8 mouse cellular contexts compared by ENCODE assay signal in genomic region chr5:121544910-121545792, GRCm38 (mm10). TPM values are rescaled to one million over a fixed set of nuclear protein-coding genes. Genes with fewer than 3 reads are reported as not detected.
DNase-seq lines count a peak whose midpoint lies in the region; ATAC-seq and TF ChIP-seq lines count a peak whose summit lies in the region.

Gene Adam1a (minus strand): TSS chr5:121545482.
Gene Gm42878 (minus strand): TSS chr5:121545482.

- TF ChIP-seq CTCF in MEL (IDR thresholded peaks at IDR 0.05 in 2 of 3, conservative IDR thresholded peaks at IDR 0.05 in 1 of 3; ENCODE audit: control insufficient read depth in 1 of 3, insufficient read depth in 1 of 3, low read depth in 2 of 3, low read length in 3 of 3, poor library complexity in 1 of 3, severe bottlenecking in 1 of 3), result no peak; a peak in 1 of 6 replicates
- no peak for TF ChIP-seq CTCF in liver, postnatal 0 days (IDR thresholded peaks at IDR 0.05; ENCODE audit: low read depth)
- no peak for TF ChIP-seq CTCF in olfactory bulb, adult 2 months (IDR thresholded peaks at IDR 0.05; ENCODE audit: insufficient read depth, low read depth, low read length)

- peaks cover 42% of the 10 kb centered on the region for H3K79me2 ChIP-seq in MEL (ENCODE audit: control insufficient read depth, insufficient read depth, low read length, poor library complexity)

- no peak for TF ChIP-seq POLR2A in MEL (IDR thresholded peaks at IDR 0.05; ENCODE audit: control insufficient read depth in 1 of 2, insufficient read depth in 1 of 2, low read depth in 1 of 2, low read length in 2 of 2, poor library complexity in 1 of 2)
- no peak for TF ChIP-seq POLR2A in olfactory bulb, adult 2 months (IDR thresholded peaks at IDR 0.05; ENCODE audit: insufficient read depth, low read depth, low read length)

- intact Hi-C loops in left cerebral cortex, postnatal 36 days (cut with DNase I), result loop anchor here (5.0 kb wide), 1 partner anchor 47 kb away; the partner anchor contains the start of gene Aldh2

- H3K27ac ChIP-seq in MEL (ENCODE audit: control insufficient read depth, low read depth, low read length), result peak within 1 kb of the TSS; percentile 71
- H3K27ac ChIP-seq in hindbrain, embryonic 14.5 days, result peak within 1 kb of the TSS; percentile 97
- H3K27ac ChIP-seq in liver, postnatal 0 days (ENCODE audit: low read depth), result peak within 1 kb of the TSS; percentile 93
- H3K27ac ChIP-seq in olfactory bulb, adult 2 months (ENCODE audit: insufficient read depth, low read depth, low read length), result peak within 1 kb of the TSS; percentile 78

- H3K27me3 ChIP-seq in MEL (ENCODE audit: control insufficient read depth in 1 of 2, insufficient read depth in 2 of 2, low read length in 2 of 2), result no peaks in the 10 kb centered on the region
- H3K27me3 ChIP-seq in hindbrain, embryonic 14.5 days (ENCODE audit: control insufficient read depth, insufficient read depth, low read length), result no peaks in the 10 kb centered on the region
- no peaks in the 10 kb centered on the region for H3K27me3 ChIP-seq in liver, postnatal 0 days (ENCODE audit: insufficient read depth, low read length)

- peak within 1 kb of the TSS; percentile 93 for H3K4me2 ChIP-seq in hindbrain, embryonic 14.5 days (replicated peaks)
- peak within 1 kb of the TSS; percentile 71 for H3K4me2 ChIP-seq in liver, postnatal 0 days (ENCODE audit: low read depth, low read length)

- no peaks in the 10 kb centered on the region for H3K9me3 ChIP-seq in MEL (replicated peaks; ENCODE audit: insufficient read depth, low read length)
- no peaks in the 10 kb centered on the region for H3K9me3 ChIP-seq in hindbrain, embryonic 14.5 days (ENCODE audit: control insufficient read depth, low read length)
- no peaks in the 10 kb centered on the region for H3K9me3 ChIP-seq in liver, postnatal 0 days (ENCODE audit: low read length)

- H3K36me3 ChIP-seq in MEL (ENCODE audit: control insufficient read depth in 1 of 2, insufficient read depth in 2 of 2, low read length in 2 of 2), result peaks cover 0 to 25% of the 10 kb centered on the region in 2 experiments; a peak in 2 of 4 replicates
- no peaks in the 10 kb centered on the region for H3K36me3 ChIP-seq in hindbrain, embryonic 14.5 days (replicated peaks; ENCODE audit: control insufficient read depth, insufficient read depth)
- H3K36me3 ChIP-seq in liver, postnatal 0 days (replicated peaks; ENCODE audit: insufficient read depth, low read length), result no peaks in the 10 kb centered on the region

- TF ChIP-seq EP300 in MEL (IDR thresholded peaks at IDR 0.05; ENCODE audit: low read depth in 1 of 2, low read length in 2 of 2), result no peak
- no peak for TF ChIP-seq EP300 in liver, postnatal 0 days (IDR thresholded peaks at IDR 0.05; ENCODE audit: low read depth)

- no peak for TF ChIP-seq RAD21 in MEL (IDR thresholded peaks at IDR 0.05; ENCODE audit: low read depth, low read length)

- H3K4me1 ChIP-seq in MEL (ENCODE audit: control insufficient read depth in 1 of 2, insufficient read depth in 2 of 2, low read length in 2 of 2), result peaks cover 4 to 12% of the 10 kb centered on the region in 2 experiments
- peaks cover 12% of the 10 kb centered on the region for H3K4me1 ChIP-seq in hindbrain, embryonic 14.5 days (replicated peaks; ENCODE audit: control insufficient read depth, insufficient read depth, low read length)
- peaks cover 18% of the 10 kb centered on the region for H3K4me1 ChIP-seq in liver, postnatal 0 days (ENCODE audit: insufficient read depth)
- peaks cover 16% of the 10 kb centered on the region for H3K4me1 ChIP-seq in olfactory bulb, adult 2 months (ENCODE audit: control insufficient read depth, insufficient read depth, low read length)

- peak within 1 kb of the TSS; percentile 89 to 99 for H3K4me3 ChIP-seq in MEL (ENCODE audit: control insufficient read depth in 1 of 2, insufficient read depth in 1 of 2, low read depth in 2 of 2, low read length in 2 of 2)
- peak within 1 kb of the TSS; percentile 99 for H3K4me3 ChIP-seq in hindbrain, embryonic 14.5 days (replicated peaks; ENCODE audit: low read length)
- peak within 1 kb of the TSS; percentile 75 for H3K4me3 ChIP-seq in liver, postnatal 0 days (ENCODE audit: low read depth, low read length)
- H3K4me3 ChIP-seq in olfactory bulb, adult 2 months (ENCODE audit: insufficient read depth, low read depth, low read length), result peak within 1 kb of the TSS; percentile 83

- ATAC-seq in erythroblast, adult 5-6 weeks (replicated peaks; ENCODE audit: low FRiP score, poor library complexity, severe bottlenecking), result peak; percentile 35
- ATAC-seq in hindbrain, embryonic 14.5 days (ENCODE audit: low FRiP score), result peak; percentile 35
- peak; percentile 74 for ATAC-seq in liver, postnatal 0 days

- DNase-seq in kidney, adult 9 months, result peak; percentile 28
- DNase-seq in kidney, postnatal 36 days, result no peak
- peak; percentile 49 for DNase-seq in MEL (ENCODE audit: low read depth, low spot score)
- no peak for DNase-seq in hindbrain, embryonic 14.5 days (ENCODE audit: low spot score)
- DNase-seq in liver, postnatal 0 days, result no peak
- DNase-seq in left cerebral cortex, postnatal 36 days (ENCODE audit: low spot score in 2 of 2), result no peak

- WGBS in hindbrain, embryonic 14.5 days, result under 1% methylated on average over 48 of the region's 97 CpGs
- WGBS in liver, postnatal 0 days (ENCODE audit: insufficient replicate concordance), result under 1% methylated on average over 49 of the region's 97 CpGs
- WGBS in olfactory bulb, adult 2 months, result under 1% methylated on average over 89 of the region's 97 CpGs

- H3K9ac ChIP-seq in MEL (ENCODE audit: control insufficient read depth, low read depth, low read length, poor library complexity, severe bottlenecking), result peak within 1 kb of the TSS; percentile 95
- peak within 1 kb of the TSS; percentile 97 for H3K9ac ChIP-seq in hindbrain, embryonic 14.5 days
- H3K9ac ChIP-seq in liver, postnatal 0 days (replicated peaks), result peak within 1 kb of the TSS; percentile 89

TF ChIP-seq in MEL, 35 proteins besides CTCF, POLR2A, EP300 and RAD21:
- TF ChIP-seq CHD1 (IDR thresholded peaks at IDR 0.05; ENCODE audit: low read depth, low read length) (0 out of 2 replicates have a peak, but pooled peaks have one; percentile 69), MXI1 (IDR thresholded peaks at IDR 0.05; ENCODE audit: low read depth, low read length) (no peak), HCFC1 (IDR thresholded peaks at IDR 0.05; ENCODE audit: low read depth, low read length) (0 out of 2 replicates have a peak, but pooled peaks have one; percentile 24), UBTF (IDR thresholded peaks at IDR 0.05; ENCODE audit: borderline replicate concordance, insufficient read depth, low read depth, low read length) (peak; percentile 92; the same call in 1 of the 2 replicates)

RNA-seq across cellular contexts. Expression of gene Adam1a, which starts in this region (rescaled TPM):
- total RNA-seq in MEL (2012; rRNA removed), result 0.92 and 1.9 TPM in 2 replicates
- polyA plus RNA-seq in MEL (2012; ENCODE audit: insufficient read depth in 1 of 2, insufficient read length in 2 of 2, low read depth in 1 of 2, low replicate concordance in 2 of 2, missing spikeins in 1 of 2), result 1 to 10 TPM in 1 of 2 experiments, not detected in 1; 1.0 TPM
- total RNA-seq in erythroblast, adult 5-6 weeks (2015; ENCODE audit: low replicate concordance), result 0.38 and 1.3 TPM in 2 replicates
- total RNA-seq in erythroblast, adult 5-6 weeks (2017; ENCODE audit: low replicate concordance), result 0.85 and 1.4 TPM in 2 replicates
- 4.4 and 5.0 TPM in 2 replicates for polyA plus RNA-seq in hindbrain, embryonic 14.5 days (2014; fragmentation: Nextera tagmentation; extraction: Ambion mirVana)
- 0.15 and 0.25 TPM in 2 replicates for polyA plus RNA-seq in liver, postnatal 0 days (2015; fragmentation: Nextera tagmentation; extraction: Ambion mirVana)
- not detected in 2 replicates for polyA plus RNA-seq in olfactory bulb, adult 2 months (2012; ENCODE audit: insufficient read depth, insufficient read length, low replicate concordance, missing spikeins)
- 10 to 100 TPM in 1 of 2 experiments, 1 to 10 TPM in 1; 7.7 to 13.9 TPM for total RNA-seq in left cerebral cortex, postnatal 36 days (2021)

RNA-seq across cellular contexts. Expression of gene Gm42878, which starts in this region (rescaled TPM):
- total RNA-seq in MEL (2012; rRNA removed), result 0.20 TPM in 1 of 2 replicates, not detected in the other
- not detected for polyA plus RNA-seq in MEL (2012; ENCODE audit: insufficient read depth in 1 of 2, insufficient read length in 2 of 2, low read depth in 1 of 2, low replicate concordance in 2 of 2, missing spikeins in 1 of 2)
- total RNA-seq in erythroblast, adult 5-6 weeks (2015; ENCODE audit: low replicate concordance), result not detected in 2 replicates
- total RNA-seq in erythroblast, adult 5-6 weeks (2017; ENCODE audit: low replicate concordance), result 0.60 TPM in 1 of 2 replicates, not detected in the other
- polyA plus RNA-seq in hindbrain, embryonic 14.5 days (2014; fragmentation: Nextera tagmentation; extraction: Ambion mirVana), result not detected in 2 replicates
- polyA plus RNA-seq in liver, postnatal 0 days (2015; fragmentation: Nextera tagmentation; extraction: Ambion mirVana), result not detected in 2 replicates
- polyA plus RNA-seq in olfactory bulb, adult 2 months (2012; ENCODE audit: insufficient read depth, insufficient read length, low replicate concordance, missing spikeins), result not detected in 2 replicates
- total RNA-seq in left cerebral cortex, postnatal 36 days (2021), result not detected

Comparison
In these comparisons a context has a peak if more than half of its experiments do, and no peak if none do; other contexts are left out.
1. DNase-seq: peak in kidney, adult 9 months (single experiment) and MEL (single experiment); none in kidney, postnatal 36 days (0 of 2), hindbrain, embryonic 14.5 days (single experiment), liver, postnatal 0 days (single experiment) and left cerebral cortex, postnatal 36 days (0 of 2).
2. Peak in ATAC-seq, H3K4me3 ChIP-seq, H3K27ac ChIP-seq, H3K9ac ChIP-seq and H3K4me2 ChIP-seq in liver, postnatal 0 days; RNA of the genes that start here not detected or under 1 TPM.
3. Peak in every context shown above with its lines, with median percentiles within 50 percentile points of each other: H3K27ac ChIP-seq, H3K4me3 ChIP-seq, H3K9ac ChIP-seq and ATAC-seq.